Mouse (Mus musculus): Measurements from ENCODE around the gene Mamdc2. TPM values are rescaled to one million over a fixed set of nuclear protein-coding genes. Genes with fewer than 3 reads are reported as not detected.

Gene Mamdc2
- polyA plus RNA-seq, 1 experiment from 2014 or later, result 1.5 TPM

GRCm38 (mm10) chr19:23306671-23307070 lies 141.6 kb downstream of the Mamdc2 start:
- Histone ChIP-seq H3K4me2 (no peak overlapping the region), H3K4me3 (ENCODE audit: low read depth, low read length) (no peak overlapping the region), H3K27ac (ENCODE audit: low read depth, low read length) (no peak overlapping the region), H3K4me1 (ENCODE audit: control insufficient read depth, insufficient read depth, low read length) (no peaks in the 10 kb centered on the region), H3K27me3 (ENCODE audit: control insufficient read depth, insufficient read depth, low read length) (no peaks in the 10 kb centered on the region), H3K9me3 (replicated peaks; ENCODE audit: control insufficient read depth, low read length) (no peaks in the 10 kb centered on the region), H3K36me3 (ENCODE audit: control insufficient read depth, insufficient read depth, low read length) (no peaks in the 10 kb centered on the region), H3K9ac (ENCODE audit: low read depth, low read length) (no peak overlapping the region)
- ATAC-seq (replicated peaks; ENCODE audit: insufficient number of reproducible peaks, low FRiP score, low TSS enrichment), result no peak
- WGBS (ENCODE audit: insufficient replicate concordance), result 72% methylated on average over 7 of the region's 7 CpGs

DNA sequence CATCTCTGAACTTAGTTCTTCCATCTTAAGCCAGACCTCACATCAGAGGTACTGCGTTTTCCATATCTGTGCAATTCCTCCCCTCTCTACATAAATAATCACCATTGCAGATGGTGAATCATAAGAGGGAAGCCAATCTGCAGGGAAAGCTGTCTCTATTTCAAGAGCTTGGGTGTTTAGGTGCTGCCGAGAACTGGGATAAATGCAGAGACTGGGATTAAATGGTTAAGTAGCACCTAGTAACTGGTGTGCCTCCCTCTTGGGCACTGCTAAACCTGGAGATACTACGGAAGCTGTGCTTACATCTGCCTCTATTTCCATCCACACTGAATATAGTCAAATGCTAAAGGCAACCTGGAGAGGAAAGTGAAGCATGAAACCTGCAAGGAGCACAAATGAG lies 148.3 kb downstream of the Mamdc2 start:
- no peak for ATAC-seq (replicated peaks; ENCODE audit: insufficient number of reproducible peaks, low FRiP score, low TSS enrichment)
- WGBS (ENCODE audit: insufficient replicate concordance), result 74% methylated on average over 3 of the region's 3 CpGs
- no peak overlapping the region for H3K4me3 ChIP-seq (ENCODE audit: low read depth, low read length)

GRCm38 (mm10) chr19:23298917-23299316 lies 149.3 kb downstream of the Mamdc2 start:
- no peak overlapping the region for H3K9ac ChIP-seq (ENCODE audit: low read depth, low read length)
- H3K27ac ChIP-seq (ENCODE audit: low read depth, low read length), result no peak overlapping the region
- H3K4me1 ChIP-seq (ENCODE audit: control insufficient read depth, insufficient read depth, low read length), result no peaks in the 10 kb centered on the region
- no peak overlapping the region for H3K4me3 ChIP-seq (ENCODE audit: low read depth, low read length)
- no peaks in the 10 kb centered on the region for H3K36me3 ChIP-seq (ENCODE audit: control insufficient read depth, insufficient read depth, low read length)
- no peaks in the 10 kb centered on the region for H3K27me3 ChIP-seq (ENCODE audit: control insufficient read depth, insufficient read depth, low read length)
- WGBS (ENCODE audit: insufficient replicate concordance), result 84% methylated on average over 1 of the region's 1 CpGs
- no peak for ATAC-seq (replicated peaks; ENCODE audit: insufficient number of reproducible peaks, low FRiP score, low TSS enrichment)
- H3K4me2 ChIP-seq, result no peak overlapping the region
- no peaks in the 10 kb centered on the region for H3K9me3 ChIP-seq (replicated peaks; ENCODE audit: control insufficient read depth, low read length)

More for the DNA sequence above, 148.3 kb downstream of the Mamdc2 start:
- Histone ChIP-seq H3K36me3 (ENCODE audit: control insufficient read depth, insufficient read depth, low read length) (no peaks in the 10 kb centered on the region), H3K4me1 (ENCODE audit: control insufficient read depth, insufficient read depth, low read length) (no peaks in the 10 kb centered on the region), H3K9ac (ENCODE audit: low read depth, low read length) (no peak overlapping the region), H3K27me3 (ENCODE audit: control insufficient read depth, insufficient read depth, low read length) (no peaks in the 10 kb centered on the region), H3K27ac (ENCODE audit: low read depth, low read length) (no peak overlapping the region), H3K9me3 (replicated peaks; ENCODE audit: control insufficient read depth, low read length) (no peaks in the 10 kb centered on the region), H3K4me2 (no peak overlapping the region)

GRCm38 (mm10) chr19:23297191-23297590 lies 151.1 kb downstream of the Mamdc2 start:
- no peaks in the 10 kb centered on the region for H3K36me3 ChIP-seq (ENCODE audit: control insufficient read depth, insufficient read depth, low read length)
- H3K4me3 ChIP-seq (ENCODE audit: low read depth, low read length), result no peak overlapping the region
- H3K27me3 ChIP-seq (ENCODE audit: control insufficient read depth, insufficient read depth, low read length), result no peaks in the 10 kb centered on the region
- ATAC-seq (replicated peaks; ENCODE audit: insufficient number of reproducible peaks, low FRiP score, low TSS enrichment), result no peak
- H3K27ac ChIP-seq (ENCODE audit: low read depth, low read length), result no peak overlapping the region
- no peaks in the 10 kb centered on the region for H3K9me3 ChIP-seq (replicated peaks; ENCODE audit: control insufficient read depth, low read length)
- H3K4me1 ChIP-seq (ENCODE audit: control insufficient read depth, insufficient read depth, low read length), result no peaks in the 10 kb centered on the region
- no peak overlapping the region for H3K9ac ChIP-seq (ENCODE audit: low read depth, low read length)
- no peak overlapping the region for H3K4me2 ChIP-seq

- H3K9ac ChIP-seq (ENCODE audit: low read depth, low read length), result no peak overlapping the region
- H3K4me3 ChIP-seq (ENCODE audit: low read depth, low read length), result no peak overlapping the region
- H3K27ac ChIP-seq (ENCODE audit: low read depth, low read length), result no peak overlapping the region
- no peaks in the 10 kb centered on the region for H3K9me3 ChIP-seq (replicated peaks; ENCODE audit: control insufficient read depth, low read length)
- H3K4me1 ChIP-seq (ENCODE audit: control insufficient read depth, insufficient read depth, low read length), result no peaks in the 10 kb centered on the region
- no peaks in the 10 kb centered on the region for H3K36me3 ChIP-seq (ENCODE audit: control insufficient read depth, insufficient read depth, low read length)
- H3K27me3 ChIP-seq (ENCODE audit: control insufficient read depth, insufficient read depth, low read length), result no peaks in the 10 kb centered on the region
- ATAC-seq (replicated peaks; ENCODE audit: insufficient number of reproducible peaks, low FRiP score, low TSS enrichment), result no peak
- no peak overlapping the region for H3K4me2 ChIP-seq
- WGBS (ENCODE audit: insufficient replicate concordance), result 63% methylated on average over 1 of the region's 1 CpGs
Measured at GRCm38 (mm10) chr19:23289251-23289650, 159.0 kb downstream of the Mamdc2 start.

GRCm38 (mm10) chr19:23281911-23282660 lies 166.2 kb downstream of the Mamdc2 start:
- no peak overlapping the region for H3K4me2 ChIP-seq
- no peak for ATAC-seq (replicated peaks; ENCODE audit: insufficient number of reproducible peaks, low FRiP score, low TSS enrichment)
- H3K9me3 ChIP-seq (replicated peaks; ENCODE audit: control insufficient read depth, low read length), result no peaks in the 10 kb centered on the region
- WGBS (ENCODE audit: insufficient replicate concordance), result 34% methylated on average over 8 of the region's 8 CpGs
- no peak overlapping the region for H3K4me3 ChIP-seq (ENCODE audit: low read depth, low read length)
- no peaks in the 10 kb centered on the region for H3K36me3 ChIP-seq (ENCODE audit: control insufficient read depth, insufficient read depth, low read length)
- H3K27ac ChIP-seq (ENCODE audit: low read depth, low read length), result no peak overlapping the region
- no peak overlapping the region for H3K9ac ChIP-seq (ENCODE audit: low read depth, low read length)
- no peaks in the 10 kb centered on the region for H3K4me1 ChIP-seq (ENCODE audit: control insufficient read depth, insufficient read depth, low read length)
- no peaks in the 10 kb centered on the region for H3K27me3 ChIP-seq (ENCODE audit: control insufficient read depth, insufficient read depth, low read length)

DNA sequence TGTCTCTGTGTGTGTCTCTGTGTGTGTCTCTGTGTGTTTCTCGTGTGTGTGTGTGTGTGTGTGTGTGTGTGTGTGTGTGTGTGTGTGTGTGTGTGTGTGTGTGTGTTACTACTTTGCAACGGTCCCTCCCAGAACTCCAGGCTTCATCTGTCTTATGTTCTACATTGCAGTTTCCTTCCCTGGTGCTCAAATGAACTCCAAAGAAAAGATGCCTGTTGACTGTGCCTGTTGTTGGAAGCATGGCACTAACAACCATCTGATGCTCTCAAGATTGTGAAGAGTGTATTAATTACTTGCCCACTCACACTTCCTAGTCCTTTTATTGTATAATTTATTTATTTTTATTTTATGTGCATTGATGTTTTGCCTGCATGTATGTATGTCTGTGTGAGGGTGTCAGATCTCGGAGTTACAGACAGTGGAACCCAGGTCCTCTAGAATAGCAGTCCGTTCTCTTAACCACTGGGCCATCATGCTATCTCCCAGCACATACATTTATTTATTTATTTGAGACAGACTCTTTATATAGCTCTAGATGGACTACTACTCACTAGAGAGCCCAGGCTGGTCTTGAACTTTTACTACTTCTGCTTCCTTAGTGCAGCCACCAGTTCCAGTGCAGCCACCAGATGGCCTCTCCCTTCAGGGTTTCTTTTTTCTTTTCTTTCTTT lies 174.1 kb downstream of the Mamdc2 start:
- peak overlapping the region; percentile 77 for H3K4me2 ChIP-seq
- no peaks in the 10 kb centered on the region for H3K36me3 ChIP-seq (ENCODE audit: control insufficient read depth, insufficient read depth, low read length)
- peak overlapping the region; percentile 64; the same call in 1 of the 2 replicates for H3K27ac ChIP-seq (ENCODE audit: low read depth, low read length)
- H3K4me3 ChIP-seq (ENCODE audit: low read depth, low read length), result peak overlapping the region; percentile 83
- WGBS (ENCODE audit: insufficient replicate concordance), result 66% methylated on average over 3 of the region's 4 CpGs
- no peak for ATAC-seq (replicated peaks; ENCODE audit: insufficient number of reproducible peaks, low FRiP score, low TSS enrichment)
- no peaks in the 10 kb centered on the region for H3K27me3 ChIP-seq (ENCODE audit: control insufficient read depth, insufficient read depth, low read length)
- H3K9me3 ChIP-seq (replicated peaks; ENCODE audit: control insufficient read depth, low read length), result no peaks in the 10 kb centered on the region
- H3K4me1 ChIP-seq (ENCODE audit: control insufficient read depth, insufficient read depth, low read length), result peaks cover 9% of the 10 kb centered on the region
- peak overlapping the region; percentile 92; the same call in 1 of the 2 replicates for H3K9ac ChIP-seq (ENCODE audit: low read depth, low read length)

DNA sequence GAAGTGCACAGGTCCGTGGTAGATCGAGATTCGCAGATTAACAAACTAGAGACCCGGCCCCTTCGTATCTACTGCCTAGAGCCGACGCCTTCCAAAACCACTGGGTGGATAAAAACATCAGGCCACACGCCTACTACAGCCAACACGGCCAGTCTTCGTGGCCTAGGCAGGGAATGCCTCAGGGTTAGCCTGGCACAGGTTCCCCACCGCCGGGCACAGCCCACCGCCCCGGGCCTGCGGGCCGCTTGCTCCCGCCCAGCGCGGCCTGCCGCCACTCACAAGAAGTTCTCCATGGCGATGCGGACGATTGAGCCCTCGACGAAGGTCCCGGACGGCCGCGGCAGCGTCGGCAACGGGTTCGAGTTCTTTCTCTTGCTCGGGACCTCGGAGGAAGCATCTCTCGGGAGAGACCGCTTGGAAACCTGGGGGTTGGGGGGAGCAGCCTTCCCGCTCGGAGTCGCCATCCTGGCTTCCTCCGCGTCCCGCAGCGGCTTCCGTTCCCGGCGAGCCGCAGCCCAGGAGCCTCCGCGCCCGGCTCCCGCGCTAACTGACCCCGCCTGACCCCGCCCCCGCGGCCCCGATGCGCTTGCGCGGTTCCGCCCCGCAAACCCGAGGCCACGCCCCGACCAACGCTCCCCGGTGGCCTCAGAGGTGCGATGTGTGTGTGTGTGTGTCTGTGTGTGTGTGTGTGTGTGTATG lies 174.7 kb downstream of the Mamdc2 start, which contains the start of gene Smc5:
Smc5 (minus strand) TSS at position 543 of the 699 bp plus-strand sequence.
- Histone ChIP-seq H3K9ac (ENCODE audit: low read depth, low read length) (peak within 1 kb of the TSS; percentile 92), H3K4me2 (peak within 1 kb of the TSS; percentile 77), H3K9me3 (replicated peaks; ENCODE audit: control insufficient read depth, low read length) (no peaks in the 10 kb centered on the region), H3K4me1 (ENCODE audit: control insufficient read depth, insufficient read depth, low read length) (peaks cover 9% of the 10 kb centered on the region), H3K4me3 (ENCODE audit: low read depth, low read length) (peak within 1 kb of the TSS; percentile 83), H3K27me3 (ENCODE audit: control insufficient read depth, insufficient read depth, low read length) (no peaks in the 10 kb centered on the region), H3K27ac (ENCODE audit: low read depth, low read length) (peak within 1 kb of the TSS; percentile 64), H3K36me3 (ENCODE audit: control insufficient read depth, insufficient read depth, low read length) (peaks cover 1% of the 10 kb centered on the region)
- ATAC-seq (replicated peaks; ENCODE audit: insufficient number of reproducible peaks, low FRiP score, low TSS enrichment), result peak; percentile 90
- under 1% methylated on average over 68 of the region's 69 CpGs for WGBS (ENCODE audit: insufficient replicate concordance)
